Mouse (Mus musculus) spleen, adult 18-20 months (tissue): ENCODE results near the gene Naa50.

Experiments used
- DNase-seq, 2 experiments: peaks; one replicate each; pipeline ENCODE4 v3.0.0; 2022; ENCODE audit warnings: mixed read lengths in 2 of 2

The Naa50 gene

DNA sequence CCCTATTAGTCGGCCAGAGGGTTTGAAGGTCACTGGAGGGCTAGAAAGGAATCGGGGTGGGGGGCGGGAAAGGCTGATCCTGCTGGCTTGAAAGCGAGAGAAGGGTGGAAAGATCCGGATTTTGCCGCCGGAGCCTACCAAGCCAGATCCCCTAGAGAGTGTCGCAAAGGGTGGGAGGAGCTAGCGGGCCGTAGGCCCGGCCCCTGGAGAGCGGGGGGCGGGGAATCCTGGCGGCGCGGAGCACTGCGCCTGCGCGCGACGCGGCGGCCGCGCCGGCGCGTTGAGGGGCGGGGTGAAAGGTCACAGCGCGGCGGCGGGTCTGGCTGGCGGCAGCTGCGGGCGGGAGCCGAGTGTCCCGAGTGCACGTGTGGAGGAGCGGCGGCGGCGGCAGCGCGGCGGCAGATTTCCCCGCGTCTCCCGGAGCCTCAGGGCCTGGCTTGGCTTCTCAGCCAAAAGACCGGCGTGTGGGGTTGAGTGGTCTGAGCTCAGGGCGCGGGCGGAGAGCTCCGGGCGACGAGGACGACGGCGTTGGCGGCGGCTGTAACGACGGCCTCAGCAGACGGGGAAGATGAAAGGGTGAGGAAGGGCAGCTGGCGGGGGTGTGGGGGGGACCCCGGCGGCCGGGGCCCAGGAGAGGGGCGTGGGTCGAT, at the start of gene Naa50, which contains the start of gene Atp6v1a:
Gene Naa50, plus strand, starts transcription at position 295 of the 650 bp plus-strand sequence.
Gene Atp6v1a, minus strand, starts transcription at position 170 of the 650 bp plus-strand sequence.
- DNase-seq, result peak; percentile 89 to 90

DNA sequence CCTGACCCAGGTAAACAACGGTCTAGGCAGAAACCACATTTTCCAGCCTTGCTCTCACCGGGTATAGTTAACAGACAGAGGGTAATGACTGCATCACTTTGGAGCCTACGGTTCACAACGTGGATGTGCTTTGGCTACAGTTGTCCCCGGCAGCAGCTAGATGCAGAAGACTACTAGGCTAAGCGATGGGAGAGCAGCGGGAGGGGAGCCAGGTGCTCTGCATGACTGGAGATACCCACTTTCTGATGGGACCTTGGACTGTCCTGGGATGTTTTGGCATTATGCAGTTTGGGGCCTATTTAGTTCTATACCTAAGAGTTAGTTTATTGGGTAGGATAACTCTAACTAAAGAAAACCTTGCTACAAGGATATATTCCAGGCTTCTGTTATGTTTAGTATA, 40.3 kb upstream of the Naa50 start:
- DNase-seq, result no peak

DNA sequence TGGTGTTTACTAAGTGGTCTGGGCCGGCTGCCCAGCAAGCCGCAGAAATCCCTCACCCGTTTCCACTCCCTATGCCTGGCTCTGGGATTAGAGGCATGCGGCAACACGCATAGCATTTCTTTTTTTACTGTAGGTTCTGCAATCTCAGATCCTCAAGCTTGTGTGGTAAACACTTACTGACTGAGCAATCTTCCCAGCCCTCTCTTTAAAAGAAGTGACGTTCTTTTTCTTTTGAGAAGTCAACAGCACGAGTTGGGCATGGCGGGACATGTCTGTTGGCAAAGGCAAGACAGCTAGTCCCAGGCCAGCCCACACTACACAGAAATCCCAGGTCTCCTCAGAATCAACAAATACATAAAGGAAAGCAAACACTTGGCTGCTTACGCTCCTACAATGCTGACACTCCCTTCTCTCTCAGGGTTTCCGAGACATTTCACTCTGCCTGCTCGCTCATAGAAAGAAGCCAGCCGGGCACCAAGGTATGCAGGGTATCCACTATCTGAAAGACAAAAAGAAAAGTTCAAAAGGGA, 38.4 kb upstream of the Naa50 start:
- no peak for DNase-seq

DNA sequence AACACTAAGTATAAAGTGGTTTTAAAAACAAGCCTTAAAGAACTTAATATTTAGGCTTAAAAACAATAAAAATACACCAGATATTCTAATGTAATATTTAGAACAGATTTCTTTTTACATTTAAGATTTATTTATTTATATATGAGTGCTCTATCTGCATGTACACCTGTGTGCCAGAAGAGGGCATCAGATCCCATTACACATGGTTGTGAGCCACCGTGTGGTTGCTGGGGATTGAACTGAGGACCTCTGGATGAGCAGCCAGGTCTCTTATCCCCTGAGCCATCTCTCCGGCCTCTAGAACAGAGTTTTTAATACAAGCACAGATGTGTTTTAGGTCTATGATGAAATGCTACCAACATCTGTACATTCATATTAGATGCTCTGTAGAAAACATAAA, 36.7 kb upstream of the Naa50 start:
- DNase-seq, result no peak

DNA sequence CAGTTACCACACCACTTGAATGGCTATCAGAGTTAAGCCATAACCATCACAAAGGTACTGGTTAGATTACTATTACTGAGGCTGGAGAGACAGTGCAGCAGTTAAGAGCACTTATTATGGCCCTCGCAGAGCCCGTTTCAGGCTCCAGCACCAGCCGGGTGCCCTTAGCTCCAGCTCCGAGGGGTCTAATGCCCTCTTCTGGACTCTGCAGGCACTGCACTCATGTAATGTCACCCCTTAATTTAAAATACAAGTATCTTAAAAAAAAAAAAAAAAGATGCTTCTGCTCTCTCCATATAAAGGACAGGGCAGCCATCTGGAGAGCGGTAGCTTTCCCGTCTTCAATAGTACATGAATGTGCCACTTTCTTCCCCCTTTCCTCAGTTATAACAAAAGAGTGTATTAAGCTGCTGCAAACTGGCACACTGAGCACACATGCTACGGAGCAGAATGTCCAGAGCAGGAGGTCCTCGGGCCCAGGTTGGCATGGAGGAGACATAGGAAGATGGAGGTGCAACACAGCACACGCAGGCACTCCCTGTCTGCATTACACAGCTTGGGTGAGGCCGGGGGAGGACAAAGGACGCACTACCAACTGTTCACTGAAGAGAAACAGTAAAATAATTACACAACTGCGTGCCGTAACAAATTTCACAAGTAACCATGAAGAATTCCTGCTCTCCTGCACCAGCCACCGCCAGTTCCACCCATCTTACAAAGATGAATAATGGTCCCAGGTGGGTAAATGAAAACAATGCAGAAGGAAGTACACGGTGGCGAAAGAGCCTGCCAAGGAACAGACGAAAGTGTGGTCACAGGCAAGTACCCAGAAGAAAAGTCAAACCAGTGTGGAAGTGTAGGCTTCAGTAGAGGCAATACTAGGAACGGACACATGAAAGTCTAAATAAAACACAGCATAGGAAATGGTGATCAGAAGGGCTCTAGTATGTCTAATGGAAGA, 35.5 kb upstream of the Naa50 start:
- DNase-seq, result no peak

DNA sequence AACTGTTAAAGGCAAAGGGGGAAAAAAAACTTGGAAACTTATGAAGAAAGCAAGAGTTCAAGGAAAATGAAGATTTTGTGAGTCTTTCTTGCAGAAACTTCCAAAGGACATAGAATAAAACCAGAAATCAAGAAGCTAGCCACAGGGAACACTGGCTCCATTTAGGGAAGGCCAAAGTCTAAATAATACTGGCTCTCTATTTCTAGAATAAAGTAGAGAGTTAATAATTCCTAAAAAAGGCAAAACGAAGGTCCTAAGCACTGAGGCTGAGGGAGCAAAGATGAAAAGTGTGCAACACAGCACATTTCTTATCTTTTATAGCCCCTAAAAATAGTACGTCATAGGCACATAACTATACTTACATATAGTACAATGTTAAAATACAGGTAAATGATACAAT, 34.4 kb upstream of the Naa50 start:
- DNase-seq, result no peak

DNA sequence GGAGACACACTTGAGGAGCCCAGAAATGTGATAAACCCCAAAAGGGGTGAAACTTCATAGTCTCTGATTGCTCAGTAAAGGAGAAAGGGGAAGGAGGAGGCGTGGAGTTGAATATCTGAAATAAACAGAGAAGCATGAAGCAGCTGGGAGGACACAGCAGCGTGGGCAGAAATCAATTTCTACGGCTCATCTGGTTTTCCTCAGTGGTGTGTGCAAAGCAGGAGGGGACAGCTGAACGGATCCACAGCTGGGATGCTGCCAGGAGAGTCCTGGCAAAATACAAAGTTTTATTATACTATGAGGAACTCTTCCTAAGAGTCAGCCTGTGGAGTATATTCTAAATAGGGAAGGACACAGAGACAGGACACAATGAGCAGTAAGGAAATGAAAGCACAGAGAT, 30.6 kb upstream of the Naa50 start:
- no peak for DNase-seq

DNA sequence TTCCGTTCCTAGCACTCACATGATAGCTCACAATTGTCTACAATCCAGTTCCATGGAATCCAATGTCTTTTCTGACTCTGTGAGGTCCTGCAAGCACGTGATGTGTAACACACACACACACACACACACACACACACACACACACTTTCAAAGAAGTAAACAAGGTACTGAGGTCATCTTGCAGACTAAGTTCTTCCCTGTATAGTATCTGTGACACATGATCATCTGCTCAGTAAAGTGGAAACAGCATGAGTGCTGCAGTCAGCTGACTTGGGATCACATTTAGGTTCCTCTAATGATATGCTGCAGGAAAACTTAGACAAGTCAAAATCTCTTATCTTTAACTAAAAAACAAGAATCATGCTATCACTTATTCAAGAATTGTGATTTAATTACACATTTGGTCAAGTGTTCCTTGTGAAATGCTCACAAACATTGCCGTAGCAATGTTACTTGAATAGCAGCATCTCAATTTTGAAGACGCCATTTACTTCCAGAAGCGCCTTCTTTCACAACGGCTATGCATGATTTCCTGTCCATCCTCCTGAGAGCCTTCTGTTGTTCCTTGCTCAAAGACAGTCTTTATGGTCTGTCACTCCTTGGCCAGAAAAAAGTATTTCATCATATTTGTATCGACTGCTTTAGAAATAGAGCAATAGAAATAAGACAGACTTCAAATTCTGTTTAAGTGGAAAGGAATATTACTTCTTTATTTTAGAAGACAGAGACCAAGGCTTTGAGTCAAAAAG, 19.7 kb upstream of the Naa50 start:
- no peak for DNase-seq

DNA sequence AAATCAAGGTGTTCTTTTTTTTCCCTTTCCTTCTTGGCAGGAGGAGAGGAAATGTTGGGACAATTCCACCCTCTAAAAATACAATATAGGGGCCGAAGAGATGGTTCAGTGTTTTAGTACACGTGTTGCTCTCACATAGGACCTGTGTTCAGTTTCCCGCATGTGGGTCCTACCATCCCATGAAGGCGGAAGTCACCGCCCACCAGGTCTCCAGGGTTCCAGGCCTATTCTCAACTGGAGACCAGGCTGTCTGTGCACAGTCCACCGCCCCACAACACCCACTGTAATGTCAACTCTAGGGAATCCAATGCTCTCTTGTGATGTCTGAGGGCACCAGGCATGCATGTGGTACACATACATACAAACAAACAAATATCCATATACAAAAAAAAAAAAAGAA, 17.5 kb upstream of the Naa50 start:
- no peak for DNase-seq

DNA sequence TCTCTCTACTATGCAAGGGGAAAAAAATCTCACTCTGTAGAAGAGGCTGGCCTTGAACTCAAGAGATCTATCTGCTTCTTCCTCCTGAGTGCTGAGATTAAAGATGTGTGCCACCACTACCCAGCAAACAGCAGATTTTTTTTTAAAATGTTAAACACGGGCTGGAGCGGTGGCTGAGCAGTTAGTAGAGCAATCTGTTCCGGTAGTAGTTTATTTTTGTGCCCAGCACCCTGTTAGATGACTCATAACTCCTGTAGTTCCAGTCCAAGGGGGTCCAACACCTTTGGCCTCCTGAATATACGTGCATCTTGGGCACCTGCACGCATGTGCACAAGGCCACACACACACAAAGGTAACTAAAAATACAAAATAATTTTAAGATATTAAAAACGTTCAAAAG, 17.1 kb upstream of the Naa50 start:
- no peak for DNase-seq

DNA sequence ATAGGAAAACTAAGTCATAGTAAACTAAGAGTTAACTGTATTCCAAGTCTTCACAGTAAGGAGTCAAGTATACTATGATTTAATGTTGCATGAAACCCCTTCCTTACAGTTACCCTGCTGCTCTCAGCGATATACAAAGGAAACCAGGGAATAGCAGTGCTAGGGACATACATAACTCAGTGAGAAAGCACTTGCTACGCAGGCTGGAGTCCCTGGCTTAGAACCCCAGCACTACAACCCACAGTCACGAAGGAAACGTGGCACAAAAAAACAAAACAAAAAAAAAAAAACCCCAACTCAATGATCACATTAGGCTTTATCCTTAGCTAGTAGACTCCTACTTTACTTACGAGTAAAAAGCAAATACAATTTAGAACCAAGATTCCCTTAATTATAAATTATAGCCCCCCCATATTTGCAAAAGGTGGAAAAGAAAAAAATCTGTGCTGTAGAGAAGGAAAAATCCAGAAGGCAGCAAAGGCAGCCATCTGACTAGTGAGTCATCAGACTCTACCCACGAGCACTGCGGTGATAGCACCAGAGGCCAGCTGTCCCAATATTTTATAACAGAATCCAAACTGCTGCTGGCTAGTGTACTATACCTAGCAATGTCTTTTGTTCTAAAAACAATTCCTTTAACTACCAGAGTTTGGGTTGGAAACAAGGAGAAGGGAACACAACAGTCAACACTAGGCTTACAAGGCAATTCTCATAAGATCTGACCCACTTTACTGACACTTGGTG, 16.5 kb upstream of the Naa50 start:
- DNase-seq, result no peak

DNA sequence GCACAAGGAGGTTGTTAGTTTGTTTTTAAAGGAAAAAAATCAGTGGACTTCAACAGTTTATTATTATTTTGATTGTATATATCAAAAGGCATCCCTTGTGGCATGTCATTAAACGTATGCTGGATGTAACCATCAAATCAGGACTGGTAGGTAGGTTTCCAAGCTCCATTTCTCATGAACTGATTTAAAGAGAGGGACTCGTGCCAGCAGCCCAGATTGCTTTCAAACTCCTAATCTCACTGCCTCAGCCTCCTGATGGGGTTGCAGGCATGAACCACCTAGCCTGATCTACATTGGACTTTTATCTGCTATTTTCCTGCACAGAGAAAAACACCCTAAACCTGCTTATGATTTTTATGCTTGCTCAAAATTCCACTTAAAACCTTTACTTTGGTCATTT, 15.8 kb upstream of the Naa50 start:
- DNase-seq, result no peak

DNA sequence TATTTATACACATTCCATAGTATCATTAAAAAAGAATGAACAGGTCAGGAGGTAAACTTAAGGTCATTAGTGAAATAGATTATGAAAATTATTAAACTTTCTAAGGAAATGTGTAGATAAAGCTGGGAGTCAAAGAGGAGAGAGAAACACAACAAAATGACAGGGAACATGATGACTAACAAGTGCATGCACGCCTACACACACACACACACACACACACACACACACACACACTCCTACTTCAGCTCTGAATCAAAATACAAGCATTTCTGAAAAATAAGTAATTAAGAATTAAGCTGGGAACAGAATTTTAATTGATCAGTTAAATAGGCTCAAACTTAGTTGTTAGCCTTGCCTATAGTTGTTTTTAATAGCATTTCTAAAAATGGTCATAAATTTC, 14.9 kb upstream of the Naa50 start:
- no peak for DNase-seq

DNA sequence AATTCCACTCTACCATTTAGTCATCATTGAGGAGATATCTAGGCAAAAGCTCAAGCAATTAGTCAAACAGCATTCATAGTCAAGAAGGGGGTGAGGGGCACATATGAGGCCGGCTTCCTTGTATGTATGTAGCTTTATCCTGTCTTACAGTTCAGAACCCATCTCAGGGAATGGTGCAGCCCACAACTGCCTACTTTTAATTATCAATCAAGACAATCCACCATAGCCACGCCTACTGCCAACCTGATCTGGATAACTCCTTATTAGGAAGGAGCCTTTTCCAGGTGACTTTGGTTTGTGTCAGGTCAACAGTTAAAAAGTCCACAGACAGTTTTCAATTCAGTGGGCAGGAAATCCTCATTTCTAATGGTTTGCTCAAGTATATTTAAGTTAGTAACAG, 14.2 kb upstream of the Naa50 start:
- DNase-seq, result no peak

DNA sequence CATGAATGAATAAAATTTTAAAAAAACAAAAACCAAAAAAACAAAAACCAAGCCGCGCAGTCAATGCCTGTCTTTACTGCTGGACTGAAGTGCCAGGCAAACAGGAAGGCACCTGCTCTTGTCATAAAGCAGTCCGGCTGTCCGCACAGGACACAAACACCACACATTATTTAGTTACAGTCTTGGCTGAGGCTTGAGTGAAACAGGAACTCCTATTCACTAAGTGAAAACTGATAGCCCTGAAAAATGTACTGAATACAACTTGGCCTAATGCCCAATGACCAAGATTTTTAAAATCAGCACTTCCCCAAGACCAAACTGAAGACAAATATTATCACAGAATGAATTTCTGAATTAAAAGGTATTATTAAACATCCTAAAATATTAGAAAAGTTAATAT, 13.2 kb upstream of the Naa50 start:
- DNase-seq, result no peak

DNA sequence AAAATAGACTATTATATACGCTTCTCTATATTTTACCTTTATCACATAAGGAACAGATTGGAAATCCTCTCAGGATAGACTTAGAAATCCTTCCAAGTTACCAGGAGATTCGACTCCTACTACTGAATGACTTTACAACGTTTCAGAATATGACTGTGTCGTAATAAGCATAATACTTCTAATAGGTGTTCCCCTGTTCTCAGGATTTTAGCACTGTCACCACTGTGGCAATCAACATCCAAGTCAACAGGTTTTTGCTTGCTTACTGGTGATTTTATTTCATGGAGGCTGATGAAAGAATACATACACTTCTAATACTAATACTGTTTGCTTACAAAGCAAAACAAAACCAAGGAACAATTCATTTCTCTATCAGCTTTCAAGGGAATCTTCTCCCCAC, 7.3 kb upstream of the Naa50 start:
- no peak for DNase-seq

DNA sequence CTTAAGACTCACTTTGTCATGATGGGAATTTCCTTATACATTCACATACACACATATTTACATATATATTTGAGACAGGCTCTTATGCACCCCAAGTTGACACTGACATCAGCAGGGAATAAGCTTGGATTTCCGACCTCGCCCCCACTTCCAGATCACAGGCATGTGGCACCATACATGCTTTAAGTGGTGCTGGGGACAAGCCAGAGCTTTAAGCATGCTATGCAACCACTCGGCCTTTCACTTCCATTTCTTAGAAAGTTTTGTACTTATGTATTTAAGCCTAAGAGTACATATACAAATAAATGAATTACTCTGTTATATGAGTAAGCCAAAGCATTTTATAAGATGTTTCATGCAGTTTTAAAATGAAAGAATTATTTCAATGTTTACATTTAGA, 6.4 kb upstream of the Naa50 start:
- DNase-seq, result no peak

DNA sequence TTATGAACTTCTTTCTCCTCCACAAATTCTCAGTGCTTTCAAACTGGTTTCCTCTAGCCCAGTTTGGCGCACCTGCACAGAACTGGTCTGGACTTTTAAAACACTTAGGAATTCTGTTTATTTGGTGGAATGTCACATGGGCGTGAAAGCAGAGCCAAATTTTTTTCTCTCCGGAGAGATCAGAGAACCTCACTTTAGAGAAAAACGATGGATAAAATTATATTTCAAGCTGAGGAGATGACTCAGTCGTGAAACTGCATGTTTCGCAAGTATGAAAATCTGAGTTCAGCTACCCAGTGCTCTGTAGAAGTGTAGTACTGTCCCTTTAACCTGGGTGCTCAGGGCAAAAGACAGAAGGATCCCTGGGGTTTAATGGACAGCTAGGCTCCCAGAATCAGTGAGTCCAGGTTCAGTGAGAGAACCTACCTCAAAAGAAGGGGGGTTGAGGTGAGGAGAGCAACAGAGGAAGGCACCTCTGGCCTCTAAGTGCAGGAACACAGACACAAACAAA, 3.1 kb upstream of the Naa50 start:
- no peak for DNase-seq

DNA sequence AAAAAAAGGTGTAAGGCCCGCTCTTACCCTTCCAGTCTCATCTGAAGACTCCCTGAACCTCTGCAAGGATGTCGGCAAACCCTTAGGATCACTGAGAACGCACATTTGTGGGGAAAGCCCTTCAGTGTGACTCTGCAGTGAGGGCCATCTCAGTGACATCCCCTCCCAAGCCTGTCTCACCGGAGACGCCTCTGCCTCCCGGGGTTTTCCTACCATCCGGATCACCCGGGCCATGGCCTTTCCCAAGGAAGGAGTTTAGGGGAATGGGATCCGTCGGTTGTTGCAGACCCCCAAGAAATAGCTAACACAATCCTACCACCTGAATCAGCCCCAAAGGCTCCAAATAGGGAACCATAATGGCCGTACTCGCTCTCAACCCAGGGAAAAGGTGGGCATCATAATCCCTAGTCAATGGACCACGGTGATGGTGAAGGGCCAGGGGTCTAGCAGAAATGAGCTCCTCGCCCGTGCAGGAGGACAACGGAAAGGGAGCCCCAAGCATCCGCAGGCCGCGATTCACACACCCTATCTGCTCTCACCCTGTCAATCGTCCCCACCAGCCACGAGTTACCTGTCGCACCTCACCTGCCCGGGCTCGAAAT, 1.2 kb upstream of the Naa50 start:
- DNase-seq, result peak in 1 of 2 experiments; percentile 18

DNA sequence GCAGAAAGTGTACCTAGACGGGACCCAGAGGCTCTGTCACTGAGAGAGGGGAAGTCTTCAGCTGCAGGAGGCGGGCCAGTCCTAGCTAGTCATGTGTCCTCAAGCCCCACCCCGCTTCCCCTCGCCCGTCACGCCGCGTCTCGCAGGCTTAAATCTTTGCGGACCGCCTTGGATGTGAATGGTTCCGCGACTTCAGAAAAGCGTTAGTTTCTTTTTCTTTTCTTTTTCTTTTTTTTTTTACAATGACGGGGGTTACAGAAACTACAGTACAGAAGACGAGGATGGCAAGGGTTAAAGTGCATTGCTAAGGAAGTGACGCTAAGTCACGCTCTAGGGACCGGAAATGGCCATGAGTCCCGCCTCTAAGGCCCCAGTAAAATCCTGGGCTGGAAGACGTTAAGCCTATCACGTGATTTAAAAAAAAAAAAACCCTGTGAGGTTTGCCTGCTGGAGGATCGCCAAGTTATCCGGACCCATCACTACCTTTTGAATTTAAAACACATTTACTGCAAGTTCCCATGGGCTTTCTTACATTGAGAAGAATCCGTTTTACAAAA, 573 bp upstream of the Naa50 start:
- DNase-seq, result peak; percentile 76 to 78

DNA sequence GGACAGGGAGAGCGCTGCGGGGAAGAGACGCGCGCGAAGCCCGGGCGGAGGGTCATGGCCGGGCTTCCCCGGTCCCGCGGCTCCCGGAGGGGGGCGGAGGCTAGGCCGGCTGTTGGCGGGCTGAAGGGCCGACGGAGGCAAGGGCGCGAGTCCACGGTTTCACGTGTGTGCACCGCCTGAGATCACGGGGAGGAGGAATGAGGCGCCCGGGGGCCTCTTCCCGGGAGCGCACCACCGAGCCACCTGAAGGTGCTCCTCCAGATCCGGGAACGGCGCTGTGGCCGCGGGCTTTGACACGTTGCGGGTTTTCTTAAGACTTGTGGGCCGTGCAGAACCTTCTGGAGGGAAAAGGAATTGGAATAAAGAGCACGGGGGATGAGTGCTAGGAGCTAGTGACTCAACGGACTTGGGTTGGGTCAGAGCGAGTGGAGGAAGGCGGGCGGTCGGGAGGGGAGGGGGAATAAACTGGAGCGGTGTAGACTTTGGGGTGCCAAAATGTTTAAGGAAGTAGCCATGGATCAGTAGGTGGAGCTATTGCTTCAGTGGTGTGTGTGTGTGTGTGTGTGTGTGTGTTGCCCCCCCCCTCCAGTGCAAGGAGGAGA, 657 bp downstream of the Naa50 start:
- DNase-seq, result peak; percentile 54 to 62
